Mouse (Mus musculus): ENCODE measurements around the gene Ltbr. TPM values are rescaled to one million over a fixed set of nuclear protein-coding genes. Genes with fewer than 3 reads are reported as not detected.

Ltbr gene
- total and polyA plus RNA-seq, 3 experiments, result 47.6 to 64.2 TPM; not detected in 1

DNA sequence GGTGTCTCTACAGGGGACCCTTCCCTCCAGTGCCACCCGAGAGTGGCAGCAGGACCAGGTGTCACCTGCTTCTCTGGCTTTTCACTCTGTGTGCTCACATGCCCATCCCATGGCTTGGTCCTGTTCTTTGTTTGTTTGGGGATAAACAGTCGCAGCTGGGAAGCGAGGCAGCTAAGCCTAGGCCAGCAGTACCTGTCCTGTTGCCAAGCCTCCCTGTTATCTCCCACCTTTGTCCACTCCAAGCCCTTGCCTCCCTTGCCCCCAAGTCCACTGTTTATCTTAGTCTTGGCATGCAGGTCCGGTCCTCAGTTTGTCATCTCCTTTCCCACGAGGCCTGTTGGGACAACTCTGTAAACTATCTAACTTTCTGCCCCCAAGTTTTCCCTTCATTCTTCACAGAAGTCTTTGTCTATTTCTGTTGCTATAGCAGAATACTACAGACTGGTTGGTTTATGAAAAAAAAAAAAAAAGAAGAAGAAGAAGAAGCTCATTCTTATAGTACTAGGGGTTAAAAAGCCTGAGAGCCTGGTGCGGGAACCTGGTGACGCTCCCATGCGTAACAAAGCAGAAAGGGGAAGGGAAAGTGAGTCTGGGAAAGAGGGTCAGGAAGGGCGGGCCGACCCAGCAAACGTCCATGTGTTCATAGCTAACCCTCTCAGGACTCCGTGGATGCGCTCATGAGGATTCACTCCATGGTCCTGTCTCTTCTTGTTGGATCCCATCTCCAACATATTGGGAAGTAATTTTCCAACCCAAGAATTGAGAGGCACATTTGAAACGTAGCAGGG, 19.6 kb upstream of the Ltbr start:
- Histone ChIP-seq H3K9ac (ENCODE audit: control insufficient read depth, low read depth, low read length, poor library complexity, severe bottlenecking) (no peak overlapping the region), H3K27me3 (ENCODE audit: control insufficient read depth in 1 of 2, insufficient read depth in 2 of 2, low read length in 2 of 2) (peaks cover 2 to 5% of the 10 kb centered on the region in 2 experiments), H3K36me3 (ENCODE audit: control insufficient read depth in 1 of 2, insufficient read depth in 2 of 2, low read length in 2 of 2) (no peaks in the 10 kb centered on the region; a peak in 1 of 4 replicates)

DNA sequence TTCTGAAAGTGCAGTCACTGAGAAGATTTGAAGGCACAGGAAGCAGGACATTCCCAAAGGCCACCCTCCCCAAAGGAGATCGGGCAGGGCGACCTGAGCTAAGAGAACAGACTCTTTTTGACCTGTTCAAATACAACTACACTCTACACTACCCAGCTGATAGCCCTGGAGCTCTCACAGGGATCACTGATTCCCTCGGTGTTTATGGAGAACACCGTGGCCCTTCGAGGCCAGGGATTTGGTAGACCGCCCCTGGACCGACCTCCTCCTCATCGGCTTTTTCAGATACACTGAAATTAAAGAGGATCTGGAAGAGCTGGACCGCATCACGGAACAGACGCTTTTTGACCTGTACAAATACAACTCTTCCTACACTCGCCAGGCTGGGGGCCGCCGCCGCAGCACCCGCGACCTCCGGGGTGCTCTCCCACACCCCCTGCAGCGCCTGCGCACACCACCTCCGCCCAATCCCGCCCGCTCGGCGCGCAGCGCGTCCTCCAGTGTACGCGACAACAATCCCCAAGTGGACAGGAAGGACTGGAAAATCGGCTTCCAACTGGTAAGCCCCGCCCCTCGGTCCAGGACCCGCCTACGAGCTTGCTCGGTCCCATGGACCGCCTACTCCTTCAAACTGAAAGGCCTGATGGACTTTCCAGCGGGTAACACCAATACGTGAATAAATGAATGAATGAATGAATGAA, 17.1 kb upstream of the Ltbr start:
- Histone ChIP-seq H3K27ac (ENCODE audit: control insufficient read depth, low read depth, low read length) (no peak overlapping the region), H3K9ac (ENCODE audit: control insufficient read depth, low read depth, low read length, poor library complexity, severe bottlenecking) (peak overlapping the region; percentile 52), H3K79me2 (ENCODE audit: control insufficient read depth, insufficient read depth, low read length, poor library complexity) (no peaks in the 10 kb centered on the region), H3K4me1 (ENCODE audit: control insufficient read depth in 1 of 2, insufficient read depth in 2 of 2, low read length in 2 of 2) (no peaks in the 10 kb centered on the region), H3K9me3 (replicated peaks; ENCODE audit: insufficient read depth, low read length) (no peaks in the 10 kb centered on the region), H3K36me3 (ENCODE audit: control insufficient read depth in 1 of 2, insufficient read depth in 2 of 2, low read length in 2 of 2) (no peaks in the 10 kb centered on the region; a peak in 1 of 4 replicates), H3K4me3 (ENCODE audit: control insufficient read depth in 1 of 2, insufficient read depth in 1 of 2, low read depth in 2 of 2, low read length in 2 of 2) (peak overlapping the region; percentile 60), H3K27me3 (ENCODE audit: control insufficient read depth in 1 of 2, insufficient read depth in 2 of 2, low read length in 2 of 2) (peaks cover 2 to 8% of the 10 kb centered on the region in 2 experiments)
- TF ChIP-seq USF2 (IDR thresholded peaks at IDR 0.05; ENCODE audit: borderline replicate concordance in 1 of 2, insufficient read depth in 1 of 2, low read depth in 1 of 2, low read length in 2 of 2) (no peak), SIN3A (IDR thresholded peaks at IDR 0.05; ENCODE audit: low read length) (0 out of 2 replicates have a peak, but pooled peaks have one; percentile 22), MEF2A (IDR thresholded peaks at IDR 0.05; ENCODE audit: extremely low read depth, insufficient replicate concordance, low read depth, low read length, poor library complexity, severe bottlenecking) (no peak), ZNF384 (IDR thresholded peaks at IDR 0.05; ENCODE audit: low read depth, low read length) (no peak), ETS1 (IDR thresholded peaks at IDR 0.05; ENCODE audit: low read depth, low read length) (no peak), CHD1 (IDR thresholded peaks at IDR 0.05; ENCODE audit: low read depth, low read length) (no peak), RAD21 (IDR thresholded peaks at IDR 0.05; ENCODE audit: low read depth, low read length) (no peak), CHD2 (IDR thresholded peaks at IDR 0.05; ENCODE audit: low read length) (no peak), MAX (IDR thresholded peaks at IDR 0.05; ENCODE audit: low read length) (no peak), EP300 (IDR thresholded peaks at IDR 0.05; ENCODE audit: low read depth in 1 of 2, low read length in 2 of 2) (no peak), MYB (IDR thresholded peaks at IDR 0.05; ENCODE audit: low read depth, low read length) (no peak), MAZ (IDR thresholded peaks at IDR 0.05; ENCODE audit: low read depth, low read length) (0 out of 2 replicates have a peak, but pooled peaks have one; percentile 29), NRF1 (IDR thresholded peaks at IDR 0.05; ENCODE audit: insufficient read depth, low read depth, low read length, poor library complexity, severe bottlenecking) (peak; percentile 63), POLR2AphosphoS2 (IDR thresholded peaks at IDR 0.05; ENCODE audit: low read length) (no peak)
- DNase-seq (ENCODE audit: low read depth, low spot score), result peak; percentile 70

More for the DNA sequence above, 19.6 kb upstream of the Ltbr start:
- no peak for DNase-seq (ENCODE audit: low read depth, low spot score)
- no peaks in the 10 kb centered on the region for H3K9me3 ChIP-seq (replicated peaks; ENCODE audit: insufficient read depth, low read length)
- H3K4me1 ChIP-seq (ENCODE audit: control insufficient read depth in 1 of 2, insufficient read depth in 2 of 2, low read length in 2 of 2), result no peaks in the 10 kb centered on the region
- no peak for TF ChIP-seq ZKSCAN1 (IDR thresholded peaks at IDR 0.05; ENCODE audit: low read depth, low read length)
- TF ChIP-seq POLR2AphosphoS5 (IDR thresholded peaks at IDR 0.05; ENCODE audit: borderline replicate concordance, low read depth, low read length), result no peak
- no peak for TF ChIP-seq MAFK (IDR thresholded peaks at IDR 0.05; ENCODE audit: borderline replicate concordance, low read depth, low read length)
- TF ChIP-seq MEF2A (IDR thresholded peaks at IDR 0.05; ENCODE audit: extremely low read depth, insufficient replicate concordance, low read depth, low read length, poor library complexity, severe bottlenecking), result no peak
- no peak for TF ChIP-seq ETS1 (IDR thresholded peaks at IDR 0.05; ENCODE audit: low read depth, low read length)
- TF ChIP-seq POLR2AphosphoS2 (IDR thresholded peaks at IDR 0.05; ENCODE audit: low read length), result no peak
- no peak for TF ChIP-seq SMC3 (IDR thresholded peaks at IDR 0.05; ENCODE audit: low read depth, low read length)
- TF ChIP-seq MXI1 (IDR thresholded peaks at IDR 0.05; ENCODE audit: low read depth, low read length), result no peak
- TF ChIP-seq SIN3A (IDR thresholded peaks at IDR 0.05; ENCODE audit: low read length), result no peak
- no peak for TF ChIP-seq TBP (IDR thresholded peaks at IDR 0.05; ENCODE audit: low read depth, low read length)
- no peak for TF ChIP-seq MYC (IDR thresholded peaks at IDR 0.05; ENCODE audit: low read depth, low read length)
- no peak for TF ChIP-seq TAL1 (IDR thresholded peaks at IDR 0.05; ENCODE audit: low read length)
- TF ChIP-seq ZMIZ1 (IDR thresholded peaks at IDR 0.05; ENCODE audit: low read depth, low read length), result no peak
- TF ChIP-seq KAT2A (conservative IDR thresholded peaks at IDR 0.05; ENCODE audit: low read depth, low read length), result no peak
- no peaks in the 10 kb centered on the region for H3K79me2 ChIP-seq (ENCODE audit: control insufficient read depth, insufficient read depth, low read length, poor library complexity)
- no peak overlapping the region for H3K4me3 ChIP-seq (ENCODE audit: control insufficient read depth in 1 of 2, insufficient read depth in 1 of 2, low read depth in 2 of 2, low read length in 2 of 2)
- no peak overlapping the region for H3K27ac ChIP-seq (ENCODE audit: control insufficient read depth, low read depth, low read length)
